Mouse (Mus musculus) CH12.LX (cell line): ENCODE measurements at regions not wholly inside any gene's neighbourhood (a gene's known extent, or its start where the extent isn't known, plus 50 kb on each side); places are given as distances from the start of the nearest gene placed in this dataset.

Source experiments
- DNase-seq: peaks from one replicate; pipeline ENCODE4 v3.0.0-alpha.2; 2013; ENCODE audit errors: extremely low read depth
- H3K27ac ChIP-seq: 2 replicates; pipeline ENCODE4 v1.5.1; 2012; ENCODE audit warnings: low read depth, mild to moderate bottlenecking, control low read depth, moderate library complexity; ENCODE audit not compliant: insufficient read depth
- H3K27me3 ChIP-seq: replicated peaks from 2 replicates; pipeline ENCODE3; 2012; ENCODE audit warnings: inconsistent platforms
- H3K36me3 ChIP-seq, 2 experiments: replicated peaks in 1 of 2; 2 replicates each; pipeline versions ENCODE3 to v1.6.1; 2012; ENCODE audit warnings: inconsistent platforms in 1 of 2, low read length in 1 of 2, mild to moderate bottlenecking in 1 of 2, mixed read lengths in 1 of 2, moderate library complexity in 1 of 2; ENCODE audit not compliant: control insufficient read depth in 1 of 2, insufficient read depth in 1 of 2
- H3K4me1 ChIP-seq, 2 experiments: 2 replicates each; pipeline ENCODE4 v1.6.1; 2012; ENCODE audit warnings: inconsistent platforms in 1 of 2, moderate library complexity in 1 of 2; ENCODE audit not compliant: insufficient read depth in 2 of 2, control insufficient read depth in 1 of 2
- H3K4me2 ChIP-seq: 2 replicates; pipeline ENCODE4 v1.6.1; 2012; ENCODE audit warnings: low read depth, mild to moderate bottlenecking, control low read depth; ENCODE audit not compliant: poor library complexity, insufficient read depth, severe bottlenecking
- H3K4me3 ChIP-seq, 3 experiments: fragments of 150-350 bp in 1 of 3; sonication (generic) in 1 of 3; replicated peaks in 1 of 3; 2 replicates each; pipeline versions ENCODE3 to v1.5.1; 2011 to 2012; ENCODE audit warnings: low read depth in 2 of 3, low read length in 2 of 3, mild to moderate bottlenecking in 2 of 3, moderate library complexity in 2 of 3, control low read depth in 1 of 3, improper control_type of control experiment in 1 of 3, inconsistent platforms in 1 of 3, mixed read lengths in 1 of 3; ENCODE audit not compliant: poor library complexity in 1 of 3
- H3K79me2 ChIP-seq: replicated peaks from 2 replicates; pipeline ENCODE4 v1.6.1; 2012; ENCODE audit warnings: mild to moderate bottlenecking, moderate library complexity; ENCODE audit not compliant: control insufficient read depth, poor library complexity, insufficient read depth, severe bottlenecking; ENCODE audit errors: extremely low read depth
- H3K9ac ChIP-seq: 2 replicates; pipeline ENCODE4 v1.6.1; 2012; ENCODE audit warnings: low read depth, mild to moderate bottlenecking, control low read depth, moderate library complexity; ENCODE audit not compliant: insufficient read depth
- H3K9me3 ChIP-seq: replicated peaks from 2 replicates; pipeline ENCODE3; 2012; ENCODE audit warnings: low read length, inconsistent platforms, mixed read lengths
- BHLHE40 ChIP-seq: IDR thresholded peaks from 2 replicates; pipeline ENCODE4 v1.6.1; 2011; ENCODE audit warnings: mild to moderate bottlenecking, low read depth, low read length, improper control_type of control experiment
- CHD1 ChIP-seq: IDR thresholded peaks from 2 replicates; pipeline ENCODE4 v1.6.1; 2012; ENCODE audit warnings: low read depth, low read length, improper control_type of control experiment, inconsistent platforms
- CHD2 ChIP-seq: IDR thresholded peaks from 2 replicates; pipeline ENCODE4 v1.6.1; 2011; ENCODE audit warnings: low read length, improper control_type of control experiment
- E2F4 ChIP-seq: IDR thresholded peaks from 2 replicates; pipeline ENCODE4 v1.6.1; 2011; ENCODE audit warnings: low read depth, low read length, improper control_type of control experiment; ENCODE audit not compliant: insufficient replicate concordance
- ELF1 ChIP-seq: IDR thresholded peaks from 2 replicates; pipeline ENCODE4 v1.6.1; 2014; ENCODE audit warnings: low read depth, mild to moderate bottlenecking, inconsistent platforms, low read length, improper control_type of control experiment
- ETS1 ChIP-seq: conservative IDR thresholded peaks from 2 replicates; pipeline ENCODE4 v1.6.1; 2012; ENCODE audit warnings: low read depth, mild to moderate bottlenecking, inconsistent platforms, low read length, improper control_type of control experiment, moderate library complexity
- GABPA ChIP-seq: IDR thresholded peaks from 2 replicates; pipeline ENCODE4 v1.6.1; 2012; ENCODE audit warnings: low read depth, low read length, improper control_type of control experiment, inconsistent platforms; ENCODE audit not compliant: insufficient replicate concordance
- IRF4 ChIP-seq: IDR thresholded peaks from 2 replicates; pipeline ENCODE4 v1.6.1; 2014; ENCODE audit warnings: low read depth, mild to moderate bottlenecking, inconsistent platforms, low read length, improper control_type of control experiment
- JUN ChIP-seq: IDR thresholded peaks from 2 replicates; pipeline ENCODE4 v1.6.1; 2011; ENCODE audit warnings: low read depth, mild to moderate bottlenecking, low read length, improper control_type of control experiment, moderate library complexity; ENCODE audit not compliant: insufficient read depth
- MAZ ChIP-seq: IDR thresholded peaks from 2 replicates; pipeline ENCODE4 v1.6.1; 2012; ENCODE audit warnings: low read depth, mild to moderate bottlenecking, inconsistent platforms, low read length, improper control_type of control experiment, moderate library complexity
- MYC ChIP-seq: IDR thresholded peaks from 2 replicates; pipeline ENCODE4 v1.6.1; 2011; ENCODE audit warnings: low read depth, mild to moderate bottlenecking, improper control_type of control experiment, low read length
- NELFE ChIP-seq: IDR thresholded peaks from 2 replicates; pipeline ENCODE4 v1.6.1; 2011; ENCODE audit warnings: low read depth, low read length, improper control_type of control experiment
- PAX5 ChIP-seq: IDR thresholded peaks from 2 replicates; pipeline ENCODE4 v1.6.1; 2012; ENCODE audit warnings: low read length, inconsistent platforms, mixed read lengths
- POLR2A ChIP-seq: IDR thresholded peaks from 2 replicates; pipeline ENCODE4 v1.6.1; 2011; ENCODE audit warnings: low read depth, mild to moderate bottlenecking, improper control_type of control experiment, low read length
- SIN3A ChIP-seq: IDR thresholded peaks from 2 replicates; pipeline ENCODE4 v1.6.1; 2012; ENCODE audit warnings: low read length, improper control_type of control experiment, inconsistent platforms
- SMC3 ChIP-seq: IDR thresholded peaks from 2 replicates; pipeline ENCODE4 v1.6.1; 2011; ENCODE audit warnings: low read depth, low read length, improper control_type of control experiment
- UBTF ChIP-seq: IDR thresholded peaks from 2 replicates; pipeline ENCODE4 v1.6.1; 2012; ENCODE audit warnings: low read depth, mild to moderate bottlenecking, inconsistent platforms, low read length, improper control_type of control experiment, moderate library complexity
- USF1 ChIP-seq: IDR thresholded peaks from 2 replicates; pipeline ENCODE4 v1.6.1; 2014; ENCODE audit warnings: low read depth, mild to moderate bottlenecking, inconsistent platforms, low read length, improper control_type of control experiment
- ZC3H11A ChIP-seq: IDR thresholded peaks from 2 replicates; pipeline ENCODE4 v1.6.1; 2012; ENCODE audit warnings: low read depth, mild to moderate bottlenecking, inconsistent platforms, low read length, improper control_type of control experiment
- ZMIZ1 ChIP-seq: IDR thresholded peaks from 2 replicates; pipeline ENCODE4 v1.6.1; 2012; ENCODE audit warnings: low read depth, mild to moderate bottlenecking, inconsistent platforms, low read length, improper control_type of control experiment
- ZNF384 ChIP-seq: IDR thresholded peaks from 2 replicates; pipeline ENCODE4 v1.6.1; 2012; ENCODE audit warnings: low read depth, low read length, improper control_type of control experiment, inconsistent platforms
- dilution Hi-C: fragments of 300-500 bp; cut with MboI; formaldehyde crosslinking; loops from 2 replicates; pipeline ENCODE4 v1.14.3; 2020; ENCODE audit warnings: low sequenced_read_pairs; ENCODE audit not compliant: extremely low pct_unique_long_range_greater_than_20kb, extremely low pct_ligation_motif_present
- in situ Hi-C: fragments of 300-500 bp; cut with MboI; formaldehyde crosslinking; loops from 3 replicates; pipeline ENCODE4 v1.14.3; 2019; ENCODE audit warnings: low sequenced_read_pairs, low pct_ligation_motif_present, low pct_unique_long_range_greater_than_20kb, mixed read lengths

DNA sequence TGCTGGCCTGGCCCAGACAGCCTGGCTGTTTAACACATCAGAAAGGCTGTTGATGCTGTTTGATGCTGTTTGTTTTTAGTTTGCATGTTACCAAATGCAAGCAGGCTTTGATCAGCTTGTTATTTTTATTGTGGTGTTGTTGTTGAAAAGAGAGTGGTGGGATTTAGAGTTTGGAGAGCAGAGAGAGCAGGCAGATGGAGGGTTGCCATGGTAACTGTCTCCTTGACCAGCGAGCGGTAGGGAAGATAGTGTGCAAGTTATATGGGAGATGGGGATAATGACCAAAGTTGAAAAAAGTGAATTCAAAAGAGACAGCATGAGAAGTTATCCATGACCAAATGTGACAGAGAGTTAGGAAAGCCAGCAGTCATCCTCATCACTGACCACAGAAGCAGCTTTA lies 83.3 kb downstream of the Cmc2 start:
- DNase-seq: no peak
- no peak overlapping the region for H3K4me2 ChIP-seq
- no peaks in the 10 kb centered on the region for H3K36me3 ChIP-seq
- H3K9me3 ChIP-seq: no peaks in the 10 kb centered on the region
- no peak overlapping the region for H3K27ac ChIP-seq
- no peaks in the 10 kb centered on the region for H3K79me2 ChIP-seq
- no peak for TF ChIP-seq E2F4
- TF ChIP-seq POLR2A: no peak
- TF ChIP-seq ETS1: no peak
- no peak for TF ChIP-seq CHD1
- TF ChIP-seq SMC3: no peak
- no peaks in the 10 kb centered on the region for H3K4me1 ChIP-seq
- dilution Hi-C loops (no loop called here), in situ Hi-C loops (no loop called here)
- no peak overlapping the region for H3K9ac ChIP-seq
- H3K27me3 ChIP-seq: peaks cover 21% of the 10 kb centered on the region
- H3K4me3 ChIP-seq: no peak overlapping the region

DNA sequence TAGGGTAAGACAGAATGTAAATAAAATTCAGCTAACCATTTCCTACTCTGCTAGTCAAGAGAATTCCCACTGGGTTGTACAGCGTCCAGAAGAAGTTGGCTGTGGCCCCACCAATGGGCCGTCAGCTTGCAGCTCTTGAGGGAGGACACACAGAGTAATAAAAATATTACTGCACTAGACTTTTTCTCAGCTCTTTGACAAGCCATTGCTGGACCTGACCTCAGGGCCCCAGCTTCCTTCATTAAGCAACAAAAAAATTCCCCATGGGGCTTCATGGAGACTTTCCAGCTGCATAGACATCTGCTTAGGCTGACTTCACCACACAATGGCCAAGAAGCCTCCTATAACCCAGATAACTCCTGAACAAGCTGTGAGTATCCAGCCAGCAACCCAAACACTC lies 89.1 kb downstream of the Cmc2 start:
- in situ Hi-C loops (no loop called here), dilution Hi-C loops (no loop called here)
- peaks cover 3 to 10% of the 10 kb centered on the region in 2 experiments; a peak in 2 of 4 replicates for H3K4me1 ChIP-seq
- TF ChIP-seq PAX5 (no peak), JUN (no peak), MAZ (no peak), ZMIZ1 (no peak), USF1 (no peak), SIN3A (no peak), POLR2A (no peak), IRF4 (no peak), ZC3H11A (no peak), UBTF (no peak), ELF1 (no peak), GABPA (no peak), CHD2 (no peak), ZNF384 (no peak), NELFE (no peak), BHLHE40 (no peak), MYC (no peak)
- no peaks in the 10 kb centered on the region for H3K9me3 ChIP-seq
- H3K79me2 ChIP-seq: no peaks in the 10 kb centered on the region
- H3K9ac ChIP-seq: no peak overlapping the region
- H3K4me2 ChIP-seq: no peak overlapping the region
- H3K27ac ChIP-seq: no peak overlapping the region
- no peak for DNase-seq
- H3K27me3 ChIP-seq: peaks cover 11% of the 10 kb centered on the region
- no peak overlapping the region for H3K4me3 ChIP-seq
- no peaks in the 10 kb centered on the region for H3K36me3 ChIP-seq
